Comparison of ENCODE assay signal across 9 mouse cellular contexts in genomic region chr9:115221265-115221664, GRCm38 (mm10).
"Had no signal": no experiment of that assay in that cellular context is flagged by ENCODE, and none has a peak within 500 bp of the region (broad histone marks: within the 10 kb centered on the region; RNA-seq: fewer than 3 reads in every experiment).

No protein-coding gene starts in this region.

- DNase-seq: lung, adult 18-20 months; lung, embryonic 14.5 days; lung, postnatal 10 days; lung, postnatal 4 days; right cerebral cortex, postnatal 14 days; thymus, adult 2 months; thymus, postnatal 14 days; thymus, postnatal 36 days had no signal

- ATAC-seq: midbrain, embryonic 15.5 days had no signal
